Mouse (Mus musculus) midbrain, embryonic 14.5 days (tissue): Measurements from ENCODE around the gene Prdm15. TPM values are rescaled to one million over a fixed set of nuclear protein-coding genes. Genes with fewer than 3 reads are reported as not detected.

ENCODE experiments used
- ATAC-seq: fragments of 200-750 bp; cut with Nextera tagmentation; 2 replicates; pipeline ENCODE4 v1.8.0; 2017; ENCODE audit warnings: moderate number of reproducible peaks, moderate library complexity; ENCODE audit not compliant: low FRiP score, low TSS enrichment
- DNase-seq: peaks from one replicate; pipeline ENCODE4 v3.0.0-alpha.2; 2015
- H3K27ac ChIP-seq: fragments of 300-500 bp; sonication (generic); replicated peaks from 2 replicates; pipeline ENCODE4 v1.5.1; 2014; ENCODE audit warnings: mild to moderate bottlenecking, low read depth, low read length, moderate library complexity
- H3K27me3 ChIP-seq: fragments of 300-500 bp; sonication (generic); 2 replicates; pipeline ENCODE4 v1.6.1; 2014; ENCODE audit warnings: low read length, control low read depth, mixed read lengths; ENCODE audit not compliant: control insufficient read depth, insufficient read depth
- H3K36me3 ChIP-seq: fragments of 300-500 bp; sonication (generic); 2 replicates; pipeline ENCODE4 v1.6.1; 2014; ENCODE audit warnings: low read length, control low read depth; ENCODE audit not compliant: control insufficient read depth, insufficient read depth
- H3K4me1 ChIP-seq: fragments of 300-500 bp; sonication (generic); 2 replicates; pipeline ENCODE4 v1.6.1; 2014; ENCODE audit warnings: mild to moderate bottlenecking, antibody characterized with exemption, low read length, control low read depth; ENCODE audit not compliant: control insufficient read depth, insufficient read depth
- H3K4me2 ChIP-seq: fragments of 300-500 bp; sonication (generic); 2 replicates; pipeline ENCODE4 v1.6.1; 2014; ENCODE audit warnings: mild to moderate bottlenecking, low read length, moderate library complexity
- H3K4me3 ChIP-seq: fragments of 300-500 bp; sonication (generic); replicated peaks from 2 replicates; pipeline ENCODE4 v1.5.1; 2014; ENCODE audit warnings: low read depth, low read length
- H3K9ac ChIP-seq: fragments of 300-500 bp; sonication (generic); replicated peaks from 2 replicates; pipeline ENCODE4 v1.6.1; 2014; ENCODE audit warnings: mild to moderate bottlenecking, low read length, moderate library complexity
- H3K9me3 ChIP-seq: fragments of 300-500 bp; sonication (generic); 2 replicates; pipeline ENCODE4 v1.6.1; 2016; ENCODE audit warnings: low read length, control low read depth, mixed read lengths; ENCODE audit not compliant: control insufficient read depth
- WGBS: fragments of 180-500 bp; shearing (Covaris S2); extraction: QIAGEN DNeasy Blood & Tissue Kit; methylation state at CpG from one replicate; pipeline ENCODE4 v1.1.7; 2014; 5-methylcytosine and 5-hydroxymethylcytosine counted together
- polyA plus RNA-seq: library from polyadenylated mRNA; unstranded; fragments of >200 nt; fragmentation: Nextera tagmentation; extraction: Ambion mirVana; gene quantifications from 2 replicates; pipeline ENCODE4 v1.2.1, GENCODE M21; 2014

Gene Prdm15
- polyA plus RNA-seq, 1 experiment from 2014 or later = 13.2 TPM

DNA sequence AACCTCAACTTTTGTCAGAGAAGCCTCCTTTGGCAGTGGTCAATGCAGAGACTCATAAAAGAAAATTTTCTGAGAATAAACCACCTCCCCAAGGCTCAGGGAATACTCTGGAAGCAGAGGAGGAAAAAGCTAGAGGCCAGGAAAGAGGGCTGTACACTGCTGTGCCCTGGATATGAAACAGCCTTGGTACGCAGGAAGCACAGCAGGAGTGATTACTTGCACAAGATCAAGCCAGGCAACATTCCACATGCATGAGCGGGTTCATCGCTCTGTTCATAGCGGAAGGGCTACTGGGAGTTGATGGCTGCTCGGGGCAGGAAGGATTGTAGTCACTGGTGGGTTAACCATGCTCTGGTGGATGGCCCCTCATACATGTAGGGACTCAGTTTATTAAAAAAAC, 21.0 kb upstream of the Prdm15 start:
- no peak for ATAC-seq
- 72% methylated on average over 5 of the region's 5 CpGs for WGBS
- no peak overlapping the region for H3K27ac ChIP-seq
- no peak overlapping the region for H3K4me2 ChIP-seq
- H3K9me3 ChIP-seq = no peaks in the 10 kb centered on the region
- H3K27me3 ChIP-seq = no peaks in the 10 kb centered on the region
- H3K4me3 ChIP-seq = no peak overlapping the region
- peaks cover 20% of the 10 kb centered on the region; the same call in 1 of the 2 replicates for H3K36me3 ChIP-seq
- no peak overlapping the region for H3K9ac ChIP-seq
- no peaks in the 10 kb centered on the region for H3K4me1 ChIP-seq
- DNase-seq = no peak

- Histone ChIP-seq H3K9ac (no peak overlapping the region), H3K4me1 (no peaks in the 10 kb centered on the region), H3K27ac (no peak overlapping the region), H3K4me3 (no peak overlapping the region), H3K4me2 (no peak overlapping the region), H3K9me3 (no peaks in the 10 kb centered on the region), H3K36me3 (peaks cover 14% of the 10 kb centered on the region; the same call in 1 of the 2 replicates), H3K27me3 (no peaks in the 10 kb centered on the region)
- DNase-seq = no peak
- WGBS = 73% methylated on average over 6 of the region's 6 CpGs
- no peak for ATAC-seq
Measured at GRCm38 (mm10) chr16:97869193-97870102, 17.8 kb upstream of the Prdm15 start.

DNA sequence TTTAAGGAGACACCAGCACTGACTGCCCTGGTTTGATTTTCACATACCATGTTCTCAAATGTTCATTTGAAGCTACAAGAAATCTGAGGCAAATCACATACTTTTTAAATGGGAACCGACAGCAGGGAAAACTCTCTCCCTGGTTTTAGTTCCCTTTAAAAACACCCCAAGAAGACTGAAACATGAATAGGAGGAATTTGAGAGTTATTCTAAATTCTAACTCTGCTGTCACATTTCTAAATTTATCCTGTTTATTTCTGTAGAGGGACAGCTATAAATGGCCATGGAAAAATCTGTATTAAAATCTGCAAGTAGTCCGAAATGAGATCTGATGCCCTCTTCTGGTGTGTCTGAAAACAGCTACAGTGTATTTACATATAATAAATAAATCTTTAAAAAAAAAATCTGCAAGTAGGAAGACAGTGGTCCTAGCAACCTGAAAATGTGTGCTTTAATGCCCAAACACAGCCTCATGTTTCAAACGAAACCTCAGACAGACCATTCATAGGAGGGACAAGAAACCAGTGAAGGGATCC, 12.3 kb upstream of the Prdm15 start:
- Histone ChIP-seq H3K27me3 (no peaks in the 10 kb centered on the region), H3K4me3 (no peak overlapping the region), H3K9ac (no peak overlapping the region), H3K27ac (no peak overlapping the region), H3K4me1 (no peaks in the 10 kb centered on the region), H3K36me3 (0 out of 2 replicates have a peak, but pooled peaks cover 8% of the 10 kb centered on the region), H3K4me2 (no peak overlapping the region), H3K9me3 (no peaks in the 10 kb centered on the region)
- 81% methylated on average over 3 of the region's 3 CpGs for WGBS
- DNase-seq = no peak
- ATAC-seq = no peak

DNA sequence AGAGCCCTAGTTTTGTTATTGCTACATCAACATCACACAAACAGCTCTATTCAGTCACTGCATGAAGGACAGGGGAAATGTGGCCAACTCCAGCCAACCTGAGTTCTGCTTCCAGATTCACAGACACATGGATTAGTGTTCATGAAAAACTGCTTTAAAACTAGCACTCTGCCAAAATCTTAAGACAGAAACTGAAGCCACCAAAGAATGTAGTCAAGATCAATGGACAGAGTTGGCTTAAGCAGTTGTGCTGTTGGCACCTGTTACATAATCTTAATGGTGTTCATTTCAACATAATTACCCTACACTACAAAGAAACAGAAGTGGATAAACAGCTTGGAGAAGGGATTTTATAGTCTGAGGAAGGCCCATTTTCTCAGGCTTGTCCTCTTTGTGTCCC, 4.4 kb upstream of the Prdm15 start:
- no peak overlapping the region for H3K4me3 ChIP-seq
- DNase-seq = no peak
- H3K27ac ChIP-seq = no peak overlapping the region
- no peaks in the 10 kb centered on the region for H3K27me3 ChIP-seq
- ATAC-seq = no peak
- no peak overlapping the region for H3K4me2 ChIP-seq
- H3K9ac ChIP-seq = no peak overlapping the region
- no peaks in the 10 kb centered on the region for H3K36me3 ChIP-seq
- peaks cover 6% of the 10 kb centered on the region for H3K4me1 ChIP-seq
- no peaks in the 10 kb centered on the region for H3K9me3 ChIP-seq

GRCm38 (mm10) chr16:97851061-97851740, 449 bp downstream of the Prdm15 start:
- Histone ChIP-seq H3K4me2 (peak overlapping the region; percentile 76), H3K9me3 (no peaks in the 10 kb centered on the region), H3K4me3 (peak overlapping the region; percentile 84), H3K27me3 (no peaks in the 10 kb centered on the region), H3K9ac (peak overlapping the region; percentile 98), H3K36me3 (peaks cover 11% of the 10 kb centered on the region; the same call in 1 of the 2 replicates), H3K27ac (peak overlapping the region; percentile 100), H3K4me1 (peaks cover 17% of the 10 kb centered on the region)
- peak; percentile 93 for DNase-seq
- under 1% methylated on average over 64 of the region's 77 CpGs for WGBS
- peak; percentile 88 for ATAC-seq

- Histone ChIP-seq H3K9me3 (no peaks in the 10 kb centered on the region), H3K27ac (peak overlapping the region; percentile 100), H3K4me1 (peaks cover 17% of the 10 kb centered on the region), H3K4me3 (peak overlapping the region; percentile 84), H3K27me3 (no peaks in the 10 kb centered on the region), H3K4me2 (peak overlapping the region; percentile 76), H3K9ac (peak overlapping the region; percentile 98), H3K36me3 (peaks cover 16% of the 10 kb centered on the region; the same call in 1 of the 2 replicates)
- ATAC-seq (peak; percentile 64), DNase-seq (peak; percentile 69)
- WGBS = under 1% methylated on average over 11 of the region's 11 CpGs
Measured at GRCm38 (mm10) chr16:97850667-97851060, 986 bp downstream of the Prdm15 start.

DNA sequence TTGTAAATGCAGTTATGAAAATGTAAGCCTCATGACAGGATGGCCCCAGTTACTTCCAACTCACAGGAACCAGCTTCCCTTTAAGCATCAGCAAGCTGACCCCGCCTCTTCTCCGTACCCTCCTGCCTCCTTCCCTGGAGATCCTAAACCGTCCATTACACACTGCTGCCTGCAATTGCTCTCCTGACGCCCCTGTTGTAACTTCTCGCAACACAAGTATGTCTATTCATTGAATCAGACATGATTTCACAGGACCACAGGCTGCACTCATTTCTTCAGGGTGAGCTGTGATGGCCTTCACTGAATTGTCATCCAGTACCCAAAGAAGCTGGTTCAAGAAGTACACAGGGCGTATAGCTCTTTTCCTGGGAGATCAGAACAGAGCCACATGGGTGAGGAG, 2.8 kb downstream of the Prdm15 start:
- Histone ChIP-seq H3K4me1 (peaks cover 17% of the 10 kb centered on the region), H3K27me3 (no peaks in the 10 kb centered on the region), H3K27ac (no peak overlapping the region), H3K36me3 (peaks cover 16% of the 10 kb centered on the region; the same call in 1 of the 2 replicates), H3K9ac (no peak overlapping the region), H3K9me3 (no peaks in the 10 kb centered on the region), H3K4me2 (no peak overlapping the region), H3K4me3 (no peak overlapping the region)
- 74% methylated on average over 6 of the region's 6 CpGs for WGBS
- ATAC-seq (no peak), DNase-seq (no peak)

- no peak for ATAC-seq
- no peak overlapping the region for H3K9ac ChIP-seq
- 92% methylated on average over 12 of the region's 12 CpGs for whole genome bisulfite sequencing
- H3K27me3 ChIP-seq = no peaks in the 10 kb centered on the region
- H3K27ac ChIP-seq = no peak overlapping the region
- H3K4me3 ChIP-seq = no peak overlapping the region
- H3K4me2 ChIP-seq = no peak overlapping the region
- no peak for DNase-seq
- H3K36me3 ChIP-seq = peaks cover 22% of the 10 kb centered on the region; the same call in 1 of the 2 replicates
- H3K4me1 ChIP-seq = peaks cover 7% of the 10 kb centered on the region
- no peaks in the 10 kb centered on the region for H3K9me3 ChIP-seq
Measured at GRCm38 (mm10) chr16:97844967-97845937, 6.4 kb downstream of the Prdm15 start.
